Mouse (Mus musculus) bone marrow macrophage, adult 2 months (primary cell): ENCODE results near the gene Slc22a12. TPM values are rescaled to one million over a fixed set of nuclear protein-coding genes. Genes with fewer than 3 reads are reported as not detected.

Experiments used
- H3K27ac ChIP-seq: 2 replicates; pipeline ENCODE4 v1.5.1; 2012; ENCODE audit warnings: low read depth, low read length; ENCODE audit not compliant: insufficient read depth
- H3K4me1 ChIP-seq: 2 replicates; pipeline ENCODE4 v1.6.1; 2012; ENCODE audit warnings: low read length; ENCODE audit not compliant: control insufficient read depth, insufficient read depth
- H3K4me3 ChIP-seq: 2 replicates; pipeline ENCODE4 v1.5.1; 2012; ENCODE audit warnings: mild to moderate bottlenecking, low read length, moderate library complexity; ENCODE audit not compliant: insufficient read depth
- CTCF ChIP-seq: IDR thresholded peaks from 2 replicates; pipeline ENCODE4 v1.5.1; 2012; ENCODE audit warnings: low read depth, mild to moderate bottlenecking, low read length, moderate library complexity
- POLR2A ChIP-seq: IDR thresholded peaks from 2 replicates; pipeline ENCODE4 v1.6.1; 2012; ENCODE audit warnings: mild to moderate bottlenecking, low read depth, low read length, borderline replicate concordance
- polyA plus RNA-seq: library from polyadenylated mRNA; stranded (reverse); fragments of >200 nt; gene quantifications from 2 replicates; pipeline ENCODE4 v1.2.4, GENCODE M21; 2012; ENCODE audit not compliant: missing spikeins, insufficient read depth, insufficient read length

The Slc22a12 gene
- not detected in 2 replicates for polyA plus RNA-seq

DNA sequence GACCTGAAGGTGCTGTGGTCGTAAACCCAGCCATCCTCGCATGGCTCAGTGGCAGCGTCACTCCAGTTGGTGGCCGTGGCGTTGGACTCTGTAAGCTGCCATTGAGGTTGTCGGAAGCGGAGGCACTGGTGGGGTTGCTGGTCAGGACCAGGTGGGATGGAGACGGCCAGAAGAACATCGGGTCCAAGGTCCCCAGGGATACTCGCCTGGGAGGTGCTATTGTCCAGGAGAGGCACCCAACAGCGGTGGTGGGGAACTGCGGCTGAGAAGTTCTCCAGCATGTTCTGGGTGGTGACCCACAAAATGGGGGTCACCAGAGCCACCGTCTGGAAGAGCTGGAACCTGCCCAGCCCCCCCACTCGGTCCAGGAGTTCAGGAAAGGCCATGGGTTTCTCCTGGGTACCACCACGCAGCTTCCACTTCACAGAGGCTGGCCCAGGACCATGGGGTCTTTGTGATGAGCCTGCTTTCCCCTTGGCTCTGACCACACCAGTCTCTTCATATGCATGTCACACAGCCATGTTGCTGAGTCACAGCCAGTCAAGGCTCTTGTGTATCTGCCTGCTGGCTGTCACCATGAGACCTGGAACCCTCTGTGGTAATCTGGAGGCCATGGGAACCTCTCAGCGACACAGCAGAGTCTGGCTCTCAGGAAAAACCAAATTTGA is at the start of gene Slc22a12:
TSS of gene Slc22a12 (minus strand) at position 666 of the 668 bp plus-strand sequence.
- TF ChIP-seq POLR2A (no peak), CTCF (no peak)
- Histone ChIP-seq H3K4me1 (peaks cover 25% of the 10 kb centered on the region), H3K27ac (no peak within 1 kb of the TSS)

GRCm38 (mm10) chr19:6572001-6572400 is 29.2 kb upstream of the Slc22a12 start:
- no peak overlapping the region for H3K27ac ChIP-seq
- no peak overlapping the region for H3K4me3 ChIP-seq
- TF ChIP-seq POLR2A = no peak
- TF ChIP-seq CTCF = no peak
- no peaks in the 10 kb centered on the region for H3K4me1 ChIP-seq

More for the DNA sequence above, at the start of gene Slc22a12:
- no peak within 1 kb of the TSS for H3K4me3 ChIP-seq

- TF ChIP-seq POLR2A (no peak), CTCF (no peak)
- H3K27ac ChIP-seq = no peak overlapping the region
- H3K4me1 ChIP-seq = no peaks in the 10 kb centered on the region
- H3K4me3 ChIP-seq = no peak overlapping the region
Measured at GRCm38 (mm10) chr19:6571476-6571875, 28.6 kb upstream of the Slc22a12 start.

GRCm38 (mm10) chr19:6569561-6569960 is 26.7 kb upstream of the Slc22a12 start:
- Histone ChIP-seq H3K4me3 (no peak overlapping the region), H3K27ac (no peak overlapping the region), H3K4me1 (no peaks in the 10 kb centered on the region)
- TF ChIP-seq POLR2A (no peak), CTCF (no peak)

DNA sequence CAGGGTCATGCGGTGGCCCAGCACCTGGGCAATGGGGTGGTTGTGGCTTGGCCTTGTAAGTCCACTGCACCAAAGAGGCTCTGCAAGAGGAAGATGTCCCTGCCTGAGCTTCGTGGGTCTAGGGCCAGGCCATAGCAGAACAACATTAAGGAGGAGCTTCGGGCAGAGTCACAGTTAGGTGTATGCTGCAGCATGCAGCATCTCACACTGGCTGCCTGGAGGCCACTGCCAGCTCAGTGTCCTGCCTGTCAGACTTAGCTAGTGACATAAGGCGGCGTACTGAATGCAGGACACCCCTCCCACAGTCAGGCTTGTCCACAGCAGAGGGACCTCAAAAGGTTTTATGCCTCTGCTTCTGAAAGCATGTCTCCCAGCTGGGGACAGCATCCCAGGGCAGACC is 26.2 kb upstream of the Slc22a12 start:
- H3K4me1 ChIP-seq = no peaks in the 10 kb centered on the region
- TF ChIP-seq POLR2A (no peak), CTCF (no peak)

GRCm38 (mm10) chr19:6566450-6566849 is 23.6 kb upstream of the Slc22a12 start:
- TF ChIP-seq CTCF = no peak
- TF ChIP-seq POLR2A = no peak
- H3K27ac ChIP-seq = no peak overlapping the region
- H3K4me1 ChIP-seq = no peaks in the 10 kb centered on the region
- no peak overlapping the region for H3K4me3 ChIP-seq

More for the DNA sequence above, 26.2 kb upstream of the Slc22a12 start:
- Histone ChIP-seq H3K27ac (no peak overlapping the region), H3K4me3 (no peak overlapping the region)

- TF ChIP-seq CTCF (no peak), POLR2A (no peak)
- Histone ChIP-seq H3K4me3 (no peak overlapping the region), H3K4me1 (no peaks in the 10 kb centered on the region), H3K27ac (no peak overlapping the region)
Measured at GRCm38 (mm10) chr19:6565136-6565535, 22.3 kb upstream of the Slc22a12 start.

- no peak overlapping the region for H3K4me3 ChIP-seq
- no peak for TF ChIP-seq CTCF
- no peak for TF ChIP-seq POLR2A
- peaks cover 6% of the 10 kb centered on the region for H3K4me1 ChIP-seq
- no peak overlapping the region for H3K27ac ChIP-seq
Measured at GRCm38 (mm10) chr19:6560246-6560815, 17.5 kb upstream of the Slc22a12 start.

- no peak overlapping the region for H3K27ac ChIP-seq
- TF ChIP-seq CTCF (no peak), POLR2A (no peak)
- H3K4me1 ChIP-seq = peaks cover 6% of the 10 kb centered on the region
- H3K4me3 ChIP-seq = no peak overlapping the region
Measured at GRCm38 (mm10) chr19:6559576-6559975, 16.7 kb upstream of the Slc22a12 start.

- Histone ChIP-seq H3K4me3 (no peak overlapping the region), H3K4me1 (peaks cover 35% of the 10 kb centered on the region), H3K27ac (no peak overlapping the region)
- TF ChIP-seq CTCF = no peak
- TF ChIP-seq POLR2A = no peak
Measured at GRCm38 (mm10) chr19:6553819-6554582, 11.2 kb upstream of the Slc22a12 start.
